Mouse (Mus musculus) lung, postnatal 0 days (tissue): Measurements from ENCODE around the gene Cdadc1.

ENCODE experiments used
- CTCF ChIP-seq: IDR thresholded peaks from 2 replicates; pipeline ENCODE4 v1.5.1; 2016; ENCODE audit warnings: antibody characterized with exemption, mild to moderate bottlenecking
- EP300 ChIP-seq: IDR thresholded peaks from 2 replicates; pipeline ENCODE4 v1.6.1; 2016; ENCODE audit warnings: antibody characterized with exemption, mild to moderate bottlenecking, control low read depth

- TF ChIP-seq CTCF (no peak), EP300 (no peak)
Observed at GRCm38 (mm10) chr14:59627142-59627680, 29.5 kb upstream of the Cdadc1 start.
